Mouse (Mus musculus): ENCODE data around the gene Iqschfp. TPM values are rescaled to one million over a fixed set of nuclear protein-coding genes. Genes with fewer than 3 reads are reported as not detected.

The Iqschfp gene
- total and polyA plus RNA-seq, 2 experiments from 2014 or later: 2.7 to 5.6 TPM

- H3K9me3 ChIP-seq (ENCODE audit: low read length): no peaks in the 10 kb centered on the region
- ATAC-seq (0 out of 2 replicates have a peak, but pooled peaks have one; percentile 51), DNase-seq (ENCODE audit: low spot score) (peak; percentile 65)
- no peaks in the 10 kb centered on the region for H3K27me3 ChIP-seq (ENCODE audit: insufficient read depth, low read length)
- no peak overlapping the region for H3K27ac ChIP-seq
- H3K9ac ChIP-seq (replicated peaks; ENCODE audit: low read length): no peak overlapping the region
- 58% methylated on average over 2 of the region's 2 CpGs for WGBS
- TF ChIP-seq CTCF (IDR thresholded peaks at IDR 0.05; ENCODE audit: low read depth): no peak
- H3K4me1 ChIP-seq (ENCODE audit: insufficient read depth, low read length): no peaks in the 10 kb centered on the region
- H3K36me3 ChIP-seq (ENCODE audit: insufficient read depth, low read length): no peaks in the 10 kb centered on the region
- H3K4me3 ChIP-seq (ENCODE audit: low read length): no peak overlapping the region
- no peak overlapping the region for H3K4me2 ChIP-seq (ENCODE audit: low read depth, low read length)
These were observed 529.8 kb downstream of the Iqschfp start for GRCm38 (mm10) chr3:68421849-68422248.

- no peak overlapping the region for H3K4me2 ChIP-seq (ENCODE audit: low read depth, low read length)
- DNase-seq (ENCODE audit: low spot score) (no peak), ATAC-seq (no peak)
- H3K9me3 ChIP-seq (ENCODE audit: low read length): no peaks in the 10 kb centered on the region
- no peaks in the 10 kb centered on the region for H3K27me3 ChIP-seq (ENCODE audit: insufficient read depth, low read length)
- no peak overlapping the region for H3K4me3 ChIP-seq (ENCODE audit: low read length)
- H3K9ac ChIP-seq (replicated peaks; ENCODE audit: low read length): no peak overlapping the region
- H3K36me3 ChIP-seq (ENCODE audit: insufficient read depth, low read length): no peaks in the 10 kb centered on the region
- no peaks in the 10 kb centered on the region for H3K4me1 ChIP-seq (ENCODE audit: insufficient read depth, low read length)
- 86% methylated on average over 5 of the region's 5 CpGs for WGBS
- H3K27ac ChIP-seq: no peak overlapping the region
- no peak for TF ChIP-seq CTCF (IDR thresholded peaks at IDR 0.05; ENCODE audit: low read depth)
These were observed 536.0 kb downstream of the Iqschfp start for GRCm38 (mm10) chr3:68428081-68428480.

GRCm38 (mm10) chr3:68434435-68434834 is 542.4 kb downstream of the Iqschfp start:
- no peaks in the 10 kb centered on the region for H3K9me3 ChIP-seq (ENCODE audit: low read length)
- H3K27ac ChIP-seq: no peak overlapping the region
- H3K9ac ChIP-seq (replicated peaks; ENCODE audit: low read length): no peak overlapping the region
- no peak overlapping the region for H3K4me2 ChIP-seq (ENCODE audit: low read depth, low read length)
- H3K4me1 ChIP-seq (ENCODE audit: insufficient read depth, low read length): no peaks in the 10 kb centered on the region
- ATAC-seq (0 out of 2 replicates have a peak, but pooled peaks have one; percentile 51), DNase-seq (ENCODE audit: low spot score) (no peak)
- no peaks in the 10 kb centered on the region for H3K27me3 ChIP-seq (ENCODE audit: insufficient read depth, low read length)
- no peak for TF ChIP-seq CTCF (IDR thresholded peaks at IDR 0.05; ENCODE audit: low read depth)
- WGBS: 39% methylated on average over 7 of the region's 7 CpGs
- no peaks in the 10 kb centered on the region for H3K36me3 ChIP-seq (ENCODE audit: insufficient read depth, low read length)
- H3K4me3 ChIP-seq (ENCODE audit: low read length): no peak overlapping the region

GRCm38 (mm10) chr3:68434897-68435296 is 542.9 kb downstream of the Iqschfp start:
- DNase-seq (ENCODE audit: low spot score) (no peak), ATAC-seq (no peak)

GRCm38 (mm10) chr3:68448480-68448879 is 556.4 kb downstream of the Iqschfp start:
- 85% methylated on average over 2 of the region's 2 CpGs for WGBS
- no peak overlapping the region for H3K4me3 ChIP-seq (ENCODE audit: low read length)
- no peak for TF ChIP-seq CTCF (IDR thresholded peaks at IDR 0.05; ENCODE audit: low read depth)
- no peak for DNase-seq (ENCODE audit: low spot score)
- H3K4me2 ChIP-seq (ENCODE audit: low read depth, low read length): no peak overlapping the region
- no peaks in the 10 kb centered on the region for H3K36me3 ChIP-seq (ENCODE audit: insufficient read depth, low read length)
- no peaks in the 10 kb centered on the region for H3K4me1 ChIP-seq (ENCODE audit: insufficient read depth, low read length)
- H3K9me3 ChIP-seq (ENCODE audit: low read length): no peaks in the 10 kb centered on the region
- H3K27me3 ChIP-seq (ENCODE audit: insufficient read depth, low read length): no peaks in the 10 kb centered on the region
- no peak overlapping the region for H3K27ac ChIP-seq
- ATAC-seq: no peak
- no peak overlapping the region for H3K9ac ChIP-seq (replicated peaks; ENCODE audit: low read length)

More at GRCm38 (mm10) chr3:68434897-68435296, 542.9 kb downstream of the Iqschfp start:
- no peaks in the 10 kb centered on the region for H3K4me1 ChIP-seq (ENCODE audit: insufficient read depth, low read length)
- no peak overlapping the region for H3K27ac ChIP-seq
- H3K9me3 ChIP-seq (ENCODE audit: low read length): no peaks in the 10 kb centered on the region
- H3K9ac ChIP-seq (replicated peaks; ENCODE audit: low read length): no peak overlapping the region
- no peak overlapping the region for H3K4me2 ChIP-seq (ENCODE audit: low read depth, low read length)
- H3K36me3 ChIP-seq (ENCODE audit: insufficient read depth, low read length): no peaks in the 10 kb centered on the region
- no peaks in the 10 kb centered on the region for H3K27me3 ChIP-seq (ENCODE audit: insufficient read depth, low read length)
- TF ChIP-seq CTCF (IDR thresholded peaks at IDR 0.05; ENCODE audit: low read depth): no peak
- 70% methylated on average over 2 of the region's 2 CpGs for WGBS
- H3K4me3 ChIP-seq (ENCODE audit: low read length): no peak overlapping the region

- ATAC-seq: no peak
- Histone ChIP-seq H3K9me3 (ENCODE audit: low read length) (no peaks in the 10 kb centered on the region), H3K4me3 (ENCODE audit: low read length) (no peak overlapping the region), H3K4me1 (ENCODE audit: insufficient read depth, low read length) (no peaks in the 10 kb centered on the region), H3K9ac (replicated peaks; ENCODE audit: low read length) (no peak overlapping the region), H3K36me3 (ENCODE audit: insufficient read depth, low read length) (no peaks in the 10 kb centered on the region), H3K27ac (no peak overlapping the region), H3K4me2 (ENCODE audit: low read depth, low read length) (no peak overlapping the region), H3K27me3 (ENCODE audit: insufficient read depth, low read length) (no peaks in the 10 kb centered on the region)
- no peak for TF ChIP-seq CTCF (IDR thresholded peaks at IDR 0.05; ENCODE audit: low read depth)
- DNase-seq (ENCODE audit: low spot score): no peak
- WGBS: 97% methylated on average over 1 of the region's 1 CpGs
These were observed 559.6 kb downstream of the Iqschfp start for GRCm38 (mm10) chr3:68451634-68452033.

GRCm38 (mm10) chr3:68453266-68453665 is 561.2 kb downstream of the Iqschfp start:
- no peak overlapping the region for H3K27ac ChIP-seq
- 41% methylated on average over 5 of the region's 5 CpGs for WGBS
- no peak for DNase-seq (ENCODE audit: low spot score)
- H3K27me3 ChIP-seq (ENCODE audit: insufficient read depth, low read length): no peaks in the 10 kb centered on the region
- H3K36me3 ChIP-seq (ENCODE audit: insufficient read depth, low read length): no peaks in the 10 kb centered on the region
- no peaks in the 10 kb centered on the region for H3K9me3 ChIP-seq (ENCODE audit: low read length)
- H3K9ac ChIP-seq (replicated peaks; ENCODE audit: low read length): no peak overlapping the region
- H3K4me2 ChIP-seq (ENCODE audit: low read depth, low read length): no peak overlapping the region
- H3K4me1 ChIP-seq (ENCODE audit: insufficient read depth, low read length): no peaks in the 10 kb centered on the region
- TF ChIP-seq CTCF (IDR thresholded peaks at IDR 0.05; ENCODE audit: low read depth): no peak
- ATAC-seq: no peak
- H3K4me3 ChIP-seq (ENCODE audit: low read length): no peak overlapping the region
